Mouse (Mus musculus) intestine, embryonic 16.5 days (tissue): ENCODE measurements around the gene Zfp704. TPM values are rescaled to one million over a fixed set of nuclear protein-coding genes. Genes with fewer than 3 reads are reported as not detected.
A peak's percentile ranks its signal among the peaks of the same experiment; 100 is the strongest.

Source experiments
- ATAC-seq: fragments of 200-750 bp; cut with Nextera tagmentation; 2 replicates; pipeline ENCODE4 v1.8.0; 2017; ENCODE audit warnings: moderate TSS enrichment, moderate library complexity
- H3K27ac ChIP-seq: fragments of 300-500 bp; sonication (generic); 2 replicates; pipeline ENCODE4 v1.5.1; 2014; ENCODE audit warnings: mild to moderate bottlenecking, low read length
- H3K27me3 ChIP-seq: fragments of 300-500 bp; sonication (generic); replicated peaks from 2 replicates; pipeline ENCODE4 v1.6.1; 2014; ENCODE audit warnings: low read length, control low read depth, mixed read lengths; ENCODE audit not compliant: control insufficient read depth, insufficient read depth
- H3K36me3 ChIP-seq: fragments of 300-500 bp; sonication (generic); 2 replicates; pipeline ENCODE4 v1.6.1; 2014; ENCODE audit warnings: low read length, control low read depth; ENCODE audit not compliant: control insufficient read depth, insufficient read depth
- H3K4me1 ChIP-seq: fragments of 300-500 bp; sonication (generic); 2 replicates; pipeline ENCODE4 v1.6.1; 2014; ENCODE audit warnings: low read length, control low read depth, mixed read lengths; ENCODE audit not compliant: control insufficient read depth, insufficient read depth
- H3K4me2 ChIP-seq: fragments of 300-500 bp; sonication (generic); 2 replicates; pipeline ENCODE4 v1.6.1; 2014; ENCODE audit warnings: low read depth, low read length, control low read depth
- H3K4me3 ChIP-seq: fragments of 300-500 bp; sonication (generic); 2 replicates; pipeline ENCODE4 v1.5.1; 2014; ENCODE audit warnings: mild to moderate bottlenecking, low read length
- H3K9ac ChIP-seq: fragments of 300-500 bp; sonication (generic); 2 replicates; pipeline ENCODE4 v1.6.1; 2014; ENCODE audit warnings: low read depth, low read length
- H3K9me3 ChIP-seq: fragments of 300-500 bp; sonication (generic); 2 replicates; pipeline ENCODE4 v1.6.1; 2016; ENCODE audit warnings: low read length, control low read depth; ENCODE audit not compliant: control insufficient read depth
- WGBS: fragments of 180-500 bp; shearing (Covaris S2); extraction: QIAGEN DNeasy Blood & Tissue Kit; methylation state at CpG from one replicate; pipeline ENCODE4 v1.1.7; 2014; 5-methylcytosine and 5-hydroxymethylcytosine counted together
- polyA plus RNA-seq: library from polyadenylated mRNA; unstranded; fragments of >200 nt; fragmentation: Nextera tagmentation; extraction: Ambion mirVana; gene quantifications from 2 replicates; pipeline ENCODE4 v1.2.1, GENCODE M21; 2015

The Zfp704 gene
- polyA plus RNA-seq, 1 experiment from 2014 or later = 4.4 TPM

DNA sequence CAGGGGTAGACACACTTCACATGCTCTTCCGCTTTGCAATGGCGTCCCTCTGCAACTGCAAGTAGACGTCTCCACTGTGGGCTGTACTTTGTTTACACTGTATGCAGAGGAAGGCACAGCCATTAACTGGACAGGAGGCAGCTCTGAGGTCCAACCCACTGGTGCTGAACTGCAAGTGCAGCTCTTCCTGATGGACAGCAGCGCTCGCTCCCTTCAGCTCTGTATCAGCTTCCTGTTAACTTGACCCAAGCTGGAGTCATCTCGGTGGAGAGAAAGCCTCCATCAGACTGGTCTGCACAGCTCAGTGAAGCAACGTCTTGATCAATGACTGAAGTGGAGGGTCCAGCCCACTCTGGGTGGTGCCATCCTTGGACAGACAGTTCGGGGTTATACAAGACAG is 57.6 kb downstream of the Zfp704 start:
- Histone ChIP-seq H3K27me3 (no peaks in the 10 kb centered on the region), H3K4me1 (peaks cover 11% of the 10 kb centered on the region), H3K9ac (no peak overlapping the region), H3K27ac (no peak overlapping the region), H3K4me3 (no peak overlapping the region), H3K36me3 (no peaks in the 10 kb centered on the region), H3K9me3 (no peaks in the 10 kb centered on the region), H3K4me2 (no peak overlapping the region)
- ATAC-seq = peak; percentile 53; the same call in 1 of the 2 replicates
- WGBS = 40% methylated on average over 8 of the region's 8 CpGs

DNA sequence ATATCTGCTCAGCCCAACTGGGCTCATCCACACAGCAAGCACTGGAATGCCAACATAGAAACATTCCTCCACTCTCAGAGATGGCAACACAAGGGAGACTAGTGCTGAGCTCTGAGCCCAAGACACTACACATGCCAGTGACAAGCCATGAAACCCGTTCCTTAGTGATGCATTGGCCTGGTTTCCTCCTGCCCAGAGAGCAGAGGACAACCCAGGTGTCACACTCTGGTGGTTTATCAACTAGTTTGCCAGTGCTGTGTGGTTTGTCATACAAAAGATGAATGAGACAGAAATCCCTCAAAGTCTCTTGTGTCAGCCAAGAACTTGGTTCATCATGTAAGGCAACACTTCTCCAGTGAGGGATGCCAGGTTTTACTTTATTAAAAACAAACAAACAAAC is 59.0 kb downstream of the Zfp704 start:
- H3K36me3 ChIP-seq = no peaks in the 10 kb centered on the region
- no peak overlapping the region for H3K9ac ChIP-seq
- no peak overlapping the region for H3K4me3 ChIP-seq
- H3K4me2 ChIP-seq = no peak overlapping the region
- 67% methylated on average over 1 of the region's 1 CpGs for WGBS
- no peaks in the 10 kb centered on the region for H3K9me3 ChIP-seq
- H3K4me1 ChIP-seq = peaks cover 15% of the 10 kb centered on the region
- no peak for ATAC-seq
- H3K27ac ChIP-seq = no peak overlapping the region
- H3K27me3 ChIP-seq = no peaks in the 10 kb centered on the region

- H3K4me3 ChIP-seq = no peak overlapping the region
- H3K9ac ChIP-seq = no peak overlapping the region
- no peaks in the 10 kb centered on the region for H3K36me3 ChIP-seq
- no peaks in the 10 kb centered on the region for H3K9me3 ChIP-seq
- peaks cover 15% of the 10 kb centered on the region for H3K4me1 ChIP-seq
- H3K27me3 ChIP-seq = no peaks in the 10 kb centered on the region
- no peak overlapping the region for H3K27ac ChIP-seq
- 70% methylated on average over 5 of the region's 5 CpGs for WGBS
- no peak overlapping the region for H3K4me2 ChIP-seq
- ATAC-seq = no peak
Observed at GRCm38 (mm10) chr3:9549815-9550214, 60.1 kb downstream of the Zfp704 start.

DNA sequence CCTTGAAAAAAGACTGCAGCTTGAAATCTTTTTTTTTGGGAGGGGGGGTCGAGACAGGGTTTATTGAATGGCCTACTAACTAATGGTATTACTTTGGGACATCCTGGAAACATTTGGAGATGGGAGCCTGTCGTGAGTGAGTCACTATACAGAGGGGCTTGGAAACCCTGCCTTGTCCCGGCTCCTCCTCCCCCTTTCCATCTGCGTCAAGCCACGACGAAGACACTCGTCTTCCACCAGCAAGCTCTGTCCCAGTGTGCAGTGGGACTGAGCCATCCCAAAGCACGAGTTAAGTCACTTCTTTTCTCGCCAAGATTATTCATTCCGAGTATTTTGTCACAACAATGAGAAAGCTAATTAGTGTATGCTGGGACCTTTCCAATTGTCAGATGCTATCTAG is 61.7 kb downstream of the Zfp704 start:
- 60% methylated on average over 10 of the region's 10 CpGs for WGBS
- no peak for ATAC-seq
- Histone ChIP-seq H3K4me3 (no peak overlapping the region), H3K9me3 (no peaks in the 10 kb centered on the region), H3K4me1 (peaks cover 15% of the 10 kb centered on the region), H3K4me2 (no peak overlapping the region), H3K36me3 (no peaks in the 10 kb centered on the region), H3K27ac (no peak overlapping the region), H3K9ac (no peak overlapping the region), H3K27me3 (no peaks in the 10 kb centered on the region)

- ATAC-seq = peak; percentile 82
- Histone ChIP-seq H3K9me3 (no peaks in the 10 kb centered on the region), H3K27ac (no peak overlapping the region), H3K9ac (no peak overlapping the region), H3K27me3 (no peaks in the 10 kb centered on the region), H3K36me3 (no peaks in the 10 kb centered on the region), H3K4me2 (0 out of 2 replicates have a peak overlapping the region, but pooled peaks have one; percentile 20), H3K4me1 (peaks cover 13% of the 10 kb centered on the region), H3K4me3 (no peak overlapping the region)
- WGBS = 37% methylated on average over 15 of the region's 15 CpGs
Observed at GRCm38 (mm10) chr3:9546882-9547620, 62.8 kb downstream of the Zfp704 start.

DNA sequence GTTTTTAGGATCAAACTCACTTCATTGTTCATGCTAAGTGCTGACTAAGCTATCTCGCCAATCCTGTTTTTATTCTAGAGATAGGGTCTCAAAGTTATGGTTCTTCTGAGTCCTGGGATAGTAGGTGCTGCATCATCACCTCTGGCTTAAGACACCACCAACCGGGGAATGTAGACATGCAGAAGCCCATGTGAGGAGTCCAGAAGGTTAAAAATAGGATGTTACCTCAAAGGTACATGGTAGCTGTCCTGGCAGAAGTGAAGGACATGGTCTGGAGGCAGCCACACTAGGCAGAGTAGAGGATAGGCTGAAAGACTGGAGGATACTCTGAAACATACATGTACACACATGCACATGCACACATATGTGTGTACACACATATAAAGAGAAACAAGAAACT is 65.5 kb downstream of the Zfp704 start:
- no peak overlapping the region for H3K4me2 ChIP-seq
- no peaks in the 10 kb centered on the region for H3K9me3 ChIP-seq
- H3K4me3 ChIP-seq = no peak overlapping the region
- H3K36me3 ChIP-seq = no peaks in the 10 kb centered on the region
- no peak overlapping the region for H3K27ac ChIP-seq
- peaks cover 8% of the 10 kb centered on the region for H3K4me1 ChIP-seq
- ATAC-seq = no peak
- 85% methylated on average over 2 of the region's 2 CpGs for WGBS
- H3K9ac ChIP-seq = no peak overlapping the region
- no peaks in the 10 kb centered on the region for H3K27me3 ChIP-seq

- no peaks in the 10 kb centered on the region for H3K9me3 ChIP-seq
- H3K4me3 ChIP-seq = no peak overlapping the region
- no peak for ATAC-seq
- H3K27me3 ChIP-seq = no peaks in the 10 kb centered on the region
- no peak overlapping the region for H3K27ac ChIP-seq
- H3K4me1 ChIP-seq = peaks cover 8% of the 10 kb centered on the region
- no peak overlapping the region for H3K4me2 ChIP-seq
- no peaks in the 10 kb centered on the region for H3K36me3 ChIP-seq
- WGBS = 94% methylated on average over 5 of the region's 5 CpGs
- no peak overlapping the region for H3K9ac ChIP-seq
Observed at GRCm38 (mm10) chr3:9543916-9544315, 66.0 kb downstream of the Zfp704 start.

GRCm38 (mm10) chr3:9543463-9543862 is 66.4 kb downstream of the Zfp704 start:
- H3K27me3 ChIP-seq = no peaks in the 10 kb centered on the region
- H3K9me3 ChIP-seq = no peaks in the 10 kb centered on the region
- no peaks in the 10 kb centered on the region for H3K36me3 ChIP-seq
- H3K27ac ChIP-seq = no peak overlapping the region
- WGBS = 73% methylated on average over 4 of the region's 4 CpGs
- H3K4me1 ChIP-seq = peaks cover 8% of the 10 kb centered on the region
- no peak for ATAC-seq
- H3K4me2 ChIP-seq = no peak overlapping the region
- H3K9ac ChIP-seq = no peak overlapping the region
- no peak overlapping the region for H3K4me3 ChIP-seq

DNA sequence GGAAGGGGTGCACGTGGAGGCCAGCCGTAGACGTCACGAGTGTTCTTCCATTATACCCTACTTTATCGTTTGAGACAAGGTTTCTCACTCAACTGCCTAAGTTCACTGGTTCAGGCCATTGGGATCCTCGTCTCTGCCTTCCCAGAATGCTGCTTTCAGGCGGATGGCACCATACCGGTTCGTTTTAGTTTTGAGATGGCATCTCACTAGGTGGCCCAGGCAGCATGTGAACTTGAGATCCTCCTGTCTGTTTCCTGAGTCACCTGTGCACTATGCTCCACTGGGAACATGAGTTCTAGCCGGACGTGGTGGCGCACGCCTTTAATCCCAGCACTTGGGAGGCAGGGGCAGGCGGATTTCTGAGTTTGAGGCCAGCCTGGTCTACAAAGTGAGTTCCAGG is 68.3 kb downstream of the Zfp704 start:
- H3K27ac ChIP-seq = no peak overlapping the region
- WGBS = 83% methylated on average over 14 of the region's 14 CpGs
- no peak for ATAC-seq
- no peak overlapping the region for H3K4me3 ChIP-seq
- no peaks in the 10 kb centered on the region for H3K27me3 ChIP-seq
- no peak overlapping the region for H3K9ac ChIP-seq
- H3K4me2 ChIP-seq = no peak overlapping the region
- peaks cover 7% of the 10 kb centered on the region for H3K4me1 ChIP-seq
- no peaks in the 10 kb centered on the region for H3K9me3 ChIP-seq
- no peaks in the 10 kb centered on the region for H3K36me3 ChIP-seq

- peaks cover 7% of the 10 kb centered on the region for H3K4me1 ChIP-seq
- no peak overlapping the region for H3K4me2 ChIP-seq
- ATAC-seq = no peak
- H3K4me3 ChIP-seq = no peak overlapping the region
- no peaks in the 10 kb centered on the region for H3K27me3 ChIP-seq
- H3K9me3 ChIP-seq = no peaks in the 10 kb centered on the region
- no peak overlapping the region for H3K9ac ChIP-seq
- H3K27ac ChIP-seq = no peak overlapping the region
- 90% methylated on average over 2 of the region's 2 CpGs for WGBS
- no peaks in the 10 kb centered on the region for H3K36me3 ChIP-seq
Observed at GRCm38 (mm10) chr3:9538510-9538909, 71.4 kb downstream of the Zfp704 start.
